Mouse (Mus musculus) brown adipose tissue, adult 24 weeks (tissue): Measurements from ENCODE around the gene Prnd. TPM values are rescaled to one million over a fixed set of nuclear protein-coding genes. Genes with fewer than 3 reads are reported as not detected.

ENCODE experiments used
- H3K27ac ChIP-seq: fragments of 200-500 bp; replicated peaks from 2 replicates; pipeline ENCODE4 v1.5.1; 2012; ENCODE audit warnings: low read depth, mild to moderate bottlenecking, low read length
- H3K4me1 ChIP-seq: fragments of 200-500 bp; 2 replicates; pipeline ENCODE4 v1.6.1; 2012; ENCODE audit warnings: low read length, mixed read lengths; ENCODE audit not compliant: control insufficient read depth, insufficient read depth, insufficient read length
- H3K4me3 ChIP-seq: fragments of 200-500 bp; 2 replicates; pipeline ENCODE4 v1.5.1; 2012; ENCODE audit warnings: low read depth, mild to moderate bottlenecking, low read length, moderate library complexity; ENCODE audit not compliant: insufficient read depth
- polyA plus RNA-seq: library from polyadenylated mRNA; stranded (reverse); fragments of >200 nt; gene quantifications from 2 replicates; pipeline ENCODE4 v1.2.4, GENCODE M21; 2012; ENCODE audit not compliant: missing spikeins, insufficient read depth, insufficient read length

Gene Prnd
- 0.58 and 0.71 TPM in 2 replicates for polyA plus RNA-seq

- H3K4me1 ChIP-seq: peaks cover 13% of the 10 kb centered on the region
- no peak within 1 kb of the TSS for H3K27ac ChIP-seq
- H3K4me3 ChIP-seq: peak within 1 kb of the TSS; percentile 16; the same call in 1 of the 2 replicates
Observed at GRCm38 (mm10) chr2:131950598-131951095, at the start of gene Prnd. TSS of gene Prnd (plus strand) at chr2:131950861.

- Histone ChIP-seq H3K4me3 (no peak overlapping the region), H3K4me1 (peaks cover 6% of the 10 kb centered on the region; the same call in 1 of the 2 replicates), H3K27ac (0 out of 2 replicates have a peak overlapping the region, but pooled peaks have one; percentile 50)
Observed at GRCm38 (mm10) chr2:131902423-131902822, 48.2 kb upstream of the Prnd start.

- Histone ChIP-seq H3K4me1 (peaks cover 10% of the 10 kb centered on the region; the same call in 1 of the 2 replicates), H3K27ac (peak overlapping the region; percentile 66), H3K4me3 (no peak overlapping the region)
Observed at GRCm38 (mm10) chr2:131902867-131903266, 47.8 kb upstream of the Prnd start.

- no peak overlapping the region for H3K4me3 ChIP-seq
- peaks cover 23% of the 10 kb centered on the region for H3K4me1 ChIP-seq
- H3K27ac ChIP-seq: no peak overlapping the region
Observed at GRCm38 (mm10) chr2:131905025-131905424, 45.6 kb upstream of the Prnd start.

- peaks cover 23% of the 10 kb centered on the region for H3K4me1 ChIP-seq
- no peak overlapping the region for H3K27ac ChIP-seq
- H3K4me3 ChIP-seq: no peak overlapping the region
Observed at GRCm38 (mm10) chr2:131905776-131906175, 44.9 kb upstream of the Prnd start.

GRCm38 (mm10) chr2:131906266-131906665 lies 44.4 kb upstream of the Prnd start:
- peaks cover 25% of the 10 kb centered on the region for H3K4me1 ChIP-seq
- no peak overlapping the region for H3K27ac ChIP-seq

GRCm38 (mm10) chr2:131906846-131907245 lies 43.8 kb upstream of the Prnd start:
- Histone ChIP-seq H3K27ac (no peak overlapping the region), H3K4me1 (peaks cover 29% of the 10 kb centered on the region), H3K4me3 (no peak overlapping the region)

More at GRCm38 (mm10) chr2:131906266-131906665, 44.4 kb upstream of the Prnd start:
- H3K4me3 ChIP-seq: no peak overlapping the region

GRCm38 (mm10) chr2:131907311-131907710 lies 43.4 kb upstream of the Prnd start:
- H3K4me1 ChIP-seq: peaks cover 29% of the 10 kb centered on the region
- H3K27ac ChIP-seq: 0 out of 2 replicates have a peak overlapping the region, but pooled peaks have one; percentile 3
- no peak overlapping the region for H3K4me3 ChIP-seq

- peak overlapping the region; percentile 71 for H3K27ac ChIP-seq
- no peak overlapping the region for H3K4me3 ChIP-seq
- H3K4me1 ChIP-seq: peaks cover 31% of the 10 kb centered on the region
Observed at GRCm38 (mm10) chr2:131908351-131908861, 42.3 kb upstream of the Prnd start.

GRCm38 (mm10) chr2:131908906-131909305 lies 41.8 kb upstream of the Prnd start:
- H3K4me1 ChIP-seq: peaks cover 31% of the 10 kb centered on the region
- peak overlapping the region; percentile 71 for H3K27ac ChIP-seq
- no peak overlapping the region for H3K4me3 ChIP-seq

- Histone ChIP-seq H3K4me1 (peaks cover 33% of the 10 kb centered on the region), H3K27ac (peak within 1 kb of the TSS; percentile 71), H3K4me3 (peak within 1 kb of the TSS; percentile 69)
Observed at GRCm38 (mm10) chr2:131909683-131910572, 40.7 kb upstream of the Prnd start, which contains the start of the genes Prnp and Prn. TSS of gene Prnp (plus strand) at chr2:131909928. TSS of gene Prn (plus strand) at chr2:131909957.

- peaks cover 32% of the 10 kb centered on the region for H3K4me1 ChIP-seq
- H3K4me3 ChIP-seq: peak overlapping the region; percentile 2; the same call in 1 of the 2 replicates
- H3K27ac ChIP-seq: no peak overlapping the region
Observed at GRCm38 (mm10) chr2:131910847-131911246, 39.8 kb upstream of the Prnd start.

- H3K27ac ChIP-seq: peak overlapping the region; percentile 30
- peak overlapping the region; percentile 7; the same call in 1 of the 2 replicates for H3K4me3 ChIP-seq
Observed at GRCm38 (mm10) chr2:131911341-131911740, 39.3 kb upstream of the Prnd start.

GRCm38 (mm10) chr2:131912526-131913258 lies 38.0 kb upstream of the Prnd start:
- peaks cover 25% of the 10 kb centered on the region for H3K4me1 ChIP-seq
- no peak overlapping the region for H3K4me3 ChIP-seq
- no peak overlapping the region for H3K27ac ChIP-seq

More at GRCm38 (mm10) chr2:131911341-131911740, 39.3 kb upstream of the Prnd start:
- peaks cover 31% of the 10 kb centered on the region for H3K4me1 ChIP-seq
